Mouse (Mus musculus): ENCODE results near the gene Ccna2.
"Not testable (repeated sequence)": the region's sequence is repeated elsewhere in the genome, so short reads cannot be mapped to it uniquely, and the experiment has no call there.

The Ccna2 gene

GRCm38 (mm10) chr3:36571827-36572378 is at the start of gene Ccna2:
Gene Ccna2, minus strand, starts transcription at chr3:36572150.
- peak; percentile 100 for DNase-seq (ENCODE audit: extremely low read depth, insufficient read length, low spot score)

GRCm38 (mm10) chr3:36618181-36618580 is 46.2 kb upstream of the Ccna2 start:
- no peak for DNase-seq (ENCODE audit: extremely low read depth, insufficient read length, low spot score)

GRCm38 (mm10) chr3:36613908-36614255 is 41.9 kb upstream of the Ccna2 start:
- DNase-seq (ENCODE audit: extremely low read depth, insufficient read length, low spot score): no peak

- peak; percentile 92 for DNase-seq (ENCODE audit: extremely low read depth, insufficient read length, low spot score)
Observed at GRCm38 (mm10) chr3:36613202-36613907, 41.4 kb upstream of the Ccna2 start, which contains the start of gene Bbs7. Gene Bbs7, minus strand, starts transcription at chr3:36613477.

GRCm38 (mm10) chr3:36612687-36613086 is 40.7 kb upstream of the Ccna2 start:
- no peak for DNase-seq (ENCODE audit: extremely low read depth, insufficient read length, low spot score)

- no peak for DNase-seq (ENCODE audit: extremely low read depth, insufficient read length, low spot score)
Observed at GRCm38 (mm10) chr3:36605894-36606783, 34.2 kb upstream of the Ccna2 start.

- not testable (repeated sequence) for DNase-seq (ENCODE audit: extremely low read depth, insufficient read length, low spot score)
Observed at GRCm38 (mm10) chr3:36599773-36600172, 27.8 kb upstream of the Ccna2 start.

GRCm38 (mm10) chr3:36598811-36599210 is 26.9 kb upstream of the Ccna2 start:
- no peak for DNase-seq (ENCODE audit: extremely low read depth, insufficient read length, low spot score)

- DNase-seq (ENCODE audit: extremely low read depth, insufficient read length, low spot score): no peak
Observed at GRCm38 (mm10) chr3:36571361-36571826, 556 bp downstream of the Ccna2 start.

GRCm38 (mm10) chr3:36569836-36570235 is 2.1 kb downstream of the Ccna2 start:
- DNase-seq (ENCODE audit: extremely low read depth, insufficient read length, low spot score): no peak

GRCm38 (mm10) chr3:36563666-36564065 is 8.3 kb downstream of the Ccna2 start:
- DNase-seq (ENCODE audit: extremely low read depth, insufficient read length, low spot score): no peak

GRCm38 (mm10) chr3:36559606-36560005 is 12.3 kb downstream of the Ccna2 start:
- no peak for DNase-seq (ENCODE audit: extremely low read depth, insufficient read length, low spot score)

GRCm38 (mm10) chr3:36557601-36558000 is 14.3 kb downstream of the Ccna2 start:
- DNase-seq (ENCODE audit: extremely low read depth, insufficient read length, low spot score): no peak

- DNase-seq (ENCODE audit: extremely low read depth, insufficient read length, low spot score): peak; percentile 95
Observed at GRCm38 (mm10) chr3:36552406-36553047, 19.4 kb downstream of the Ccna2 start, which contains the start of gene Exosc9. Gene Exosc9, plus strand, starts transcription at chr3:36552606.

- no peak for DNase-seq (ENCODE audit: extremely low read depth, insufficient read length, low spot score)
Observed at GRCm38 (mm10) chr3:36551851-36552384, 20.0 kb downstream of the Ccna2 start.

- no peak for DNase-seq (ENCODE audit: extremely low read depth, insufficient read length, low spot score)
Observed at GRCm38 (mm10) chr3:36551343-36551742, 20.6 kb downstream of the Ccna2 start.

GRCm38 (mm10) chr3:36544961-36545360 is 27.0 kb downstream of the Ccna2 start:
- no peak for DNase-seq (ENCODE audit: extremely low read depth, insufficient read length, low spot score)

GRCm38 (mm10) chr3:36541399-36541798 is 30.6 kb downstream of the Ccna2 start:
- DNase-seq (ENCODE audit: extremely low read depth, insufficient read length, low spot score): no peak

- peak; percentile 58 for DNase-seq (ENCODE audit: extremely low read depth, insufficient read length, low spot score)
Observed at GRCm38 (mm10) chr3:36540756-36541155, 31.2 kb downstream of the Ccna2 start.

GRCm38 (mm10) chr3:36537701-36538470 is 34.1 kb downstream of the Ccna2 start:
- no peak for DNase-seq (ENCODE audit: extremely low read depth, insufficient read length, low spot score)
